Mouse (Mus musculus) forebrain, embryonic 11.5 days (tissue): ENCODE data around the gene Ankrd53. TPM values are rescaled to one million over a fixed set of nuclear protein-coding genes. Genes with fewer than 3 reads are reported as not detected.

Experiments used
- ATAC-seq: fragments of 200-750 bp; cut with Nextera tagmentation; replicated peaks from 2 replicates; pipeline ENCODE4 v1.8.0; 2017; ENCODE audit warnings: moderate TSS enrichment; ENCODE audit not compliant: low FRiP score
- DNase-seq: peaks from one replicate; pipeline ENCODE4 v3.0.0-alpha.2; 2017; ENCODE audit warnings: low spot score
- H3K27ac ChIP-seq: fragments of 300-500 bp; sonication (generic); 2 replicates; pipeline ENCODE4 v1.5.1; 2014; ENCODE audit warnings: low read depth, low read length
- H3K27me3 ChIP-seq: fragments of 300-500 bp; sonication (generic); 2 replicates; pipeline ENCODE4 v1.6.1; 2014; ENCODE audit warnings: mild to moderate bottlenecking, low read length, mixed read lengths; ENCODE audit not compliant: control insufficient read depth, insufficient read depth
- H3K36me3 ChIP-seq: fragments of 300-500 bp; sonication (generic); 2 replicates; pipeline ENCODE4 v1.6.1; 2014; ENCODE audit warnings: mild to moderate bottlenecking, low read length, moderate library complexity, mixed read lengths; ENCODE audit not compliant: control insufficient read depth, insufficient read depth
- H3K4me1 ChIP-seq: fragments of 300-500 bp; sonication (generic); replicated peaks from 2 replicates; pipeline ENCODE4 v1.6.1; 2014; ENCODE audit warnings: low read length, mixed read lengths; ENCODE audit not compliant: control insufficient read depth, insufficient read depth
- H3K4me2 ChIP-seq: fragments of 300-500 bp; sonication (generic); 2 replicates; pipeline ENCODE4 v1.6.1; 2014; ENCODE audit warnings: low read depth, mild to moderate bottlenecking, low read length, moderate library complexity, mixed read lengths; ENCODE audit not compliant: severe bottlenecking
- H3K4me3 ChIP-seq: fragments of 300-500 bp; sonication (generic); 2 replicates; pipeline ENCODE4 v1.5.1; 2014; ENCODE audit warnings: low read depth, low read length
- H3K9ac ChIP-seq: fragments of 300-500 bp; sonication (generic); 2 replicates; pipeline ENCODE4 v1.6.1; 2014; ENCODE audit warnings: low read length
- H3K9me3 ChIP-seq: fragments of 300-500 bp; sonication (generic); 2 replicates; pipeline ENCODE4 v1.6.1; 2016; ENCODE audit warnings: low read length, mixed read lengths; ENCODE audit not compliant: control insufficient read depth
- WGBS: fragments of 180-500 bp; shearing (Covaris S2); extraction: QIAGEN DNeasy Blood & Tissue Kit; methylation state at CpG from one replicate; pipeline ENCODE4 v1.1.7; 2014; 5-methylcytosine and 5-hydroxymethylcytosine counted together
- polyA plus RNA-seq: library from polyadenylated mRNA; unstranded; fragments of >200 nt; fragmentation: Nextera tagmentation; extraction: Ambion mirVana; gene quantifications from 2 replicates; pipeline ENCODE4 v1.2.1, GENCODE M21; 2014

Ankrd53 gene
- polyA plus RNA-seq, 1 experiment from 2014 or later, result 0.25 TPM

GRCm38 (mm10) chr6:83794760-83795296 lies 32.4 kb downstream of the Ankrd53 start, which contains the start of gene Nagk:
Gene Nagk (plus strand): TSS chr6:83794982.
- Histone ChIP-seq H3K4me3 (peak within 1 kb of the TSS; percentile 66), H3K4me2 (peak within 1 kb of the TSS; percentile 95), H3K4me1 (peaks cover 4% of the 10 kb centered on the region; the same call in 1 of the 2 replicates), H3K27me3 (no peaks in the 10 kb centered on the region), H3K9ac (peak within 1 kb of the TSS; percentile 78), H3K9me3 (no peaks in the 10 kb centered on the region), H3K36me3 (no peaks in the 10 kb centered on the region), H3K27ac (peak within 1 kb of the TSS; percentile 91)
- DNase-seq (peak; percentile 95), ATAC-seq (peak; percentile 96)
- WGBS, result under 1% methylated on average over 43 of the region's 43 CpGs

- Histone ChIP-seq H3K4me1 (peaks cover 4% of the 10 kb centered on the region; the same call in 1 of the 2 replicates), H3K9me3 (no peaks in the 10 kb centered on the region), H3K36me3 (no peaks in the 10 kb centered on the region), H3K27ac (peak overlapping the region; percentile 91), H3K9ac (peak overlapping the region; percentile 78), H3K4me3 (peak overlapping the region; percentile 66), H3K27me3 (no peaks in the 10 kb centered on the region), H3K4me2 (peak overlapping the region; percentile 95)
- WGBS, result 17% methylated on average over 13 of the region's 13 CpGs
- DNase-seq (no peak), ATAC-seq (no peak; the same call in 1 of the 2 replicates)
Measured at GRCm38 (mm10) chr6:83795492-83795900, 33.1 kb downstream of the Ankrd53 start.

- peaks cover 4% of the 10 kb centered on the region; the same call in 1 of the 2 replicates for H3K4me1 ChIP-seq
- no peak overlapping the region for H3K27ac ChIP-seq
- WGBS, result 62% methylated on average over 3 of the region's 3 CpGs
- no peaks in the 10 kb centered on the region for H3K9me3 ChIP-seq
- ATAC-seq (no peak), DNase-seq (no peak)
- no peak overlapping the region for H3K4me3 ChIP-seq
- H3K36me3 ChIP-seq, result no peaks in the 10 kb centered on the region
- H3K4me2 ChIP-seq, result no peak overlapping the region
- no peak overlapping the region for H3K9ac ChIP-seq
- H3K27me3 ChIP-seq, result no peaks in the 10 kb centered on the region
Measured at GRCm38 (mm10) chr6:83796686-83797085, 34.2 kb downstream of the Ankrd53 start.

GRCm38 (mm10) chr6:83802033-83802432 lies 39.6 kb downstream of the Ankrd53 start:
- WGBS, result 92% methylated on average over 5 of the region's 5 CpGs
- H3K36me3 ChIP-seq, result no peaks in the 10 kb centered on the region

GRCm38 (mm10) chr6:83802846-83803245 lies 40.4 kb downstream of the Ankrd53 start:
- Histone ChIP-seq H3K4me3 (no peak overlapping the region), H3K9ac (no peak overlapping the region), H3K27ac (no peak overlapping the region), H3K27me3 (no peaks in the 10 kb centered on the region), H3K4me2 (no peak overlapping the region), H3K9me3 (no peaks in the 10 kb centered on the region), H3K36me3 (no peaks in the 10 kb centered on the region; the same call in 1 of the 2 replicates), H3K4me1 (no peaks in the 10 kb centered on the region)
- 92% methylated on average over 3 of the region's 3 CpGs for whole genome bisulfite sequencing
- no peak for ATAC-seq
- no peak for DNase-seq

More at GRCm38 (mm10) chr6:83802033-83802432, 39.6 kb downstream of the Ankrd53 start:
- Histone ChIP-seq H3K4me1 (no peaks in the 10 kb centered on the region), H3K4me2 (no peak overlapping the region), H3K27ac (no peak overlapping the region), H3K27me3 (no peaks in the 10 kb centered on the region), H3K9ac (no peak overlapping the region), H3K4me3 (no peak overlapping the region), H3K9me3 (no peaks in the 10 kb centered on the region)
- DNase-seq (no peak), ATAC-seq (no peak)

GRCm38 (mm10) chr6:83815801-83816200 lies 53.4 kb downstream of the Ankrd53 start:
- 90% methylated on average over 3 of the region's 3 CpGs for WGBS
- Histone ChIP-seq H3K9ac (no peak overlapping the region), H3K4me1 (peaks cover 8% of the 10 kb centered on the region; the same call in 1 of the 2 replicates), H3K4me3 (no peak overlapping the region), H3K27ac (no peak overlapping the region), H3K9me3 (no peaks in the 10 kb centered on the region), H3K36me3 (no peaks in the 10 kb centered on the region; the same call in 1 of the 2 replicates), H3K4me2 (no peak overlapping the region), H3K27me3 (no peaks in the 10 kb centered on the region)
- DNase-seq (no peak), ATAC-seq (no peak)

Other genes with a start within 250 kb of the Ankrd53 start
- 2.3 and 3.1 TPM in 2 replicates for gene Actg2, start 226.4 kb upstream of the Ankrd53 start, polyA plus RNA-seq
- 20.5 and 21.6 TPM in 2 replicates for gene Stambp, start 189.9 kb upstream of the Ankrd53 start, polyA plus RNA-seq
- not detected in 2 replicates for gene Clec4f, start 106.5 kb upstream of the Ankrd53 start, polyA plus RNA-seq
- not detected in 2 replicates for gene Cd207, start 84.8 kb upstream of the Ankrd53 start, polyA plus RNA-seq
- 0.21 and 0.60 TPM in 2 replicates for gene Vax2, start 51.4 kb upstream of the Ankrd53 start, polyA plus RNA-seq
- not detected in 2 replicates for gene Atp6v1b1, start 19.7 kb upstream of the Ankrd53 start, polyA plus RNA-seq
- gene Tex261, start 13.2 kb downstream of the Ankrd53 start, polyA plus RNA-seq, result 61.1 and 68.0 TPM in 2 replicates
- gene Nagk, start 32.3 kb downstream of the Ankrd53 start, polyA plus RNA-seq, result 36.0 and 37.4 TPM in 2 replicates
- 24.8 and 27.5 TPM in 2 replicates for gene Paip2b, start 69.1 kb downstream of the Ankrd53 start, polyA plus RNA-seq
- 97.5 and 108 TPM in 2 replicates for gene Zfp638, start 104.5 kb downstream of the Ankrd53 start, polyA plus RNA-seq
- gene Dysf, start 245.9 kb downstream of the Ankrd53 start, polyA plus RNA-seq, result 3.4 and 4.4 TPM in 2 replicates